12 mouse cellular contexts compared by ENCODE assay signal in the genomic region with DNA sequence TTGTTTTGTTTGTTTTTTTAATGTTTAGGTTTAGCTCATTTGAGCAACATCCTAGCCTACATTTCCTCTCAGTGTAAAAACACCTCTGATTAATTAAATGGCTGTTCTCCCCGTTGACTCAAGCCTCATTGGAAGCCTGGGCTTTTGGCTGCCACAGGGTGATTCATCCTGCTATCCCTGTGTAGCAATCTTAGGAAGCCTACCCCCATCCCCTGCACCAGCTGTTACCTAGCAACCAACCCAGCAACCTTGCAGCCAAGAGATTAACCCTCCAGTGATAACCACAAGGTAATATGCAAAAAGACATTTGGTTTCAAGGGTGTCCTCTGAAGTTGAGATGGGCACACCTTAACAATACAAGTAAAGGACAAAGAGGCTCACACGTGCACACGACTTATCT. TPM values are rescaled to one million over a fixed set of nuclear protein-coding genes. Genes with fewer than 3 reads are reported as not detected.
DNase-seq lines count a peak whose midpoint lies in the region; ATAC-seq and TF ChIP-seq lines count a peak whose summit lies in the region.
"Had no signal": no experiment of that assay in that cellular context is flagged by ENCODE, and none has a peak within 500 bp of the region (broad histone marks: within the 10 kb centered on the region; RNA-seq: fewer than 3 reads in every experiment).

No protein-coding gene starts in this region.

- TF ChIP-seq POLR2A in lung, adult 2 months (IDR thresholded peaks at IDR 0.05; ENCODE audit: borderline replicate concordance, extremely low read depth, low read depth, low read length), result no peak

- intact Hi-C loops in left cerebral cortex, postnatal 10 days (cut with DNase I), result no loop called here

- H3K36me3 ChIP-seq in hindbrain, embryonic 16.5 days (ENCODE audit: control insufficient read depth, insufficient read depth, low read length), result peaks cover 41% of the 10 kb centered on the region
- H3K36me3 ChIP-seq in neural tube, embryonic 14.5 days (ENCODE audit: control insufficient read depth, insufficient read depth, low read length), result peaks cover 82% of the 10 kb centered on the region
- peaks cover 100% of the 10 kb centered on the region for H3K36me3 ChIP-seq in embryonic facial prominence, embryonic 10.5 days (replicated peaks)

- TF ChIP-seq CTCF in lung, adult 2 months (IDR thresholded peaks at IDR 0.05; ENCODE audit: insufficient read depth, low read length), result no peak

- H3K9ac ChIP-seq in hindbrain, embryonic 16.5 days (ENCODE audit: low read depth, low read length), result no peak overlapping the region
- H3K9ac ChIP-seq in neural tube, embryonic 14.5 days (replicated peaks; ENCODE audit: low read depth, low read length), result no peak overlapping the region
- H3K9ac ChIP-seq: heart, embryonic 13.5 days; limb, embryonic 15.5 days had no signal

- peaks cover 59% of the 10 kb centered on the region for H3K4me1 ChIP-seq in hindbrain, embryonic 16.5 days (ENCODE audit: control insufficient read depth, insufficient read depth, low read depth, low read length)
- peaks cover 57% of the 10 kb centered on the region for H3K4me1 ChIP-seq in neural tube, embryonic 14.5 days (ENCODE audit: control insufficient read depth, insufficient read depth, low read length)
- no peaks in the 10 kb centered on the region for H3K4me1 ChIP-seq in embryonic facial prominence, embryonic 10.5 days
- 0 out of 2 replicates have a peak, but pooled peaks cover 4% of the 10 kb centered on the region for H3K4me1 ChIP-seq in lung, adult 2 months (ENCODE audit: control insufficient read depth, insufficient read depth, low read length)
- H3K4me1 ChIP-seq: limb, embryonic 15.5 days had no signal

- no peak overlapping the region for H3K27ac ChIP-seq in hindbrain, embryonic 16.5 days (ENCODE audit: low read depth, low read length)
- no peak overlapping the region for H3K27ac ChIP-seq in neural tube, embryonic 14.5 days (ENCODE audit: low read depth, low read length)
- no peak overlapping the region for H3K27ac ChIP-seq in embryonic facial prominence, embryonic 10.5 days (replicated peaks)
- H3K27ac ChIP-seq: heart, embryonic 13.5 days; limb, embryonic 15.5 days had no signal

- H3K27me3 ChIP-seq in hindbrain, embryonic 16.5 days (replicated peaks; ENCODE audit: control insufficient read depth, insufficient read depth, low read length), result no peaks in the 10 kb centered on the region
- no peaks in the 10 kb centered on the region for H3K27me3 ChIP-seq in neural tube, embryonic 14.5 days (ENCODE audit: control insufficient read depth, insufficient read depth, low read length)
- no peaks in the 10 kb centered on the region for H3K27me3 ChIP-seq in embryonic facial prominence, embryonic 10.5 days (replicated peaks; ENCODE audit: low read depth, poor library complexity, severe bottlenecking)
- H3K27me3 ChIP-seq: limb, embryonic 15.5 days had no signal

- peak; percentile 43 for DNase-seq in adrenal gland, adult 8-10 months
- DNase-seq in adrenal gland, adult 18-20 months (ENCODE audit: low spot score in 2 of 2), result no peak
- peak; percentile 60 to 62 for DNase-seq in left cerebral cortex, adult 18-20 months (ENCODE audit: low spot score in 2 of 2)
- DNase-seq in left cerebral cortex, postnatal 10 days (ENCODE audit: extremely low spot score in 1 of 2, low spot score in 2 of 2), result no peak
- no peak for DNase-seq in embryonic facial prominence, embryonic 10.5 days (ENCODE audit: low spot score)
- no peak for DNase-seq in lung, adult 2 months
- DNase-seq: kidney, adult 8-10 months; lung, postnatal 4 days had no signal

- no peak overlapping the region for H3K4me3 ChIP-seq in hindbrain, embryonic 16.5 days (ENCODE audit: low read length)
- no peak overlapping the region for H3K4me3 ChIP-seq in neural tube, embryonic 14.5 days (ENCODE audit: low read depth, low read length)
- H3K4me3 ChIP-seq in embryonic facial prominence, embryonic 10.5 days, result no peak overlapping the region
- no peak overlapping the region for H3K4me3 ChIP-seq in lung, adult 2 months (replicated peaks; ENCODE audit: extremely low read depth, low read depth, low read length)
- H3K4me3 ChIP-seq: heart, embryonic 13.5 days; limb, embryonic 15.5 days had no signal

- 42% methylated on average over 3 of the region's 3 CpGs for WGBS in hindbrain, embryonic 16.5 days
- 58% methylated on average over 3 of the region's 3 CpGs for WGBS in neural tube, embryonic 14.5 days
- WGBS in embryonic facial prominence, embryonic 10.5 days, result 76% methylated on average over 3 of the region's 3 CpGs
- 59% methylated on average over 3 of the region's 3 CpGs for WGBS in lung, adult 2 months

- no peaks in the 10 kb centered on the region for H3K9me3 ChIP-seq in hindbrain, embryonic 16.5 days (ENCODE audit: control insufficient read depth, low read length)
- H3K9me3 ChIP-seq in neural tube, embryonic 14.5 days (ENCODE audit: control insufficient read depth, low read length), result no peaks in the 10 kb centered on the region
- peaks cover 11% of the 10 kb centered on the region for H3K9me3 ChIP-seq in embryonic facial prominence, embryonic 10.5 days
- H3K9me3 ChIP-seq: limb, embryonic 15.5 days had no signal

- ATAC-seq in hindbrain, embryonic 16.5 days, result peak; percentile 43; the same call in 1 of the 2 replicates
- ATAC-seq in neural tube, embryonic 14.5 days (ENCODE audit: low read depth), result no peak

- H3K4me2 ChIP-seq in hindbrain, embryonic 16.5 days (ENCODE audit: low read length), result peak overlapping the region; percentile 33
- H3K4me2 ChIP-seq in neural tube, embryonic 14.5 days (ENCODE audit: low read depth, low read length), result 0 out of 2 replicates have a peak overlapping the region, but pooled peaks have one; percentile 11
- H3K4me2 ChIP-seq: heart, embryonic 13.5 days; limb, embryonic 15.5 days had no signal

RNA-seq across cellular contexts. Expression of gene Nsg1, which starts 8.4 kb away (rescaled TPM):
- 10 to 100 TPM; 46.7 to 97.5 (median 70.7) TPM for total RNA-seq in adrenal gland, adult 8-10 months (2022)
- 10 to 100 TPM; 43.5 to 71.0 TPM for total RNA-seq in adrenal gland, adult 18-20 months (2021)
- 100 to 1,000 TPM; 457 to 466 TPM for total RNA-seq in left cerebral cortex, adult 18-20 months (2021)
- 100 to 1,000 TPM; 793 to 891 TPM for total RNA-seq in left cerebral cortex, postnatal 10 days (2021)
- polyA plus RNA-seq in hindbrain, embryonic 16.5 days (2015; fragmentation: Nextera tagmentation; extraction: Ambion mirVana), result 1,495 and 1,654 TPM in 2 replicates
- 321 and 367 TPM in 2 replicates for polyA plus RNA-seq in neural tube, embryonic 14.5 days (2014; fragmentation: Nextera tagmentation; extraction: Ambion mirVana)
- polyA plus RNA-seq in embryonic facial prominence, embryonic 10.5 days (2016; fragmentation: Nextera tagmentation; extraction: Ambion mirVana), result 110 and 128 TPM in 2 replicates
- 63.9 and 77.3 TPM in 2 replicates for polyA plus RNA-seq in lung, adult 2 months (2012; rRNA removed)

Comparison
In these comparisons a context has a peak if more than half of its experiments do, and no peak if none do; other contexts are left out.
1. DNase-seq: peak in adrenal gland, adult 8-10 months (single experiment) and left cerebral cortex, adult 18-20 months (2 of 2); none in adrenal gland, adult 18-20 months (0 of 2), left cerebral cortex, postnatal 10 days (0 of 2), embryonic facial prominence, embryonic 10.5 days (single experiment) and lung, adult 2 months (single experiment).
2. RNA of gene Nsg1, which starts 8.4 kb away (total RNA-seq): 793 to 891 TPM in left cerebral cortex, postnatal 10 days and 457 to 466 TPM in left cerebral cortex, adult 18-20 months; 46.7 to 97.5 TPM in adrenal gland, adult 8-10 months and 43.5 to 71.0 TPM in adrenal gland, adult 18-20 months; every median in the first group is over 4 times any median in the second.